Mouse (Mus musculus) E14TG2a.4 (cell line): ENCODE results near the gene Zfp866.

Experiments
- H3K27me3 ChIP-seq: 2 replicates; pipeline ENCODE4 v1.6.1; 2014; ENCODE audit warnings: low read length, control low read depth; ENCODE audit not compliant: insufficient read depth
- H3K36me3 ChIP-seq: 2 replicates; pipeline ENCODE4 v1.6.1; 2014; ENCODE audit warnings: low read length, control low read depth; ENCODE audit not compliant: insufficient read depth
- H3K4me1 ChIP-seq: replicated peaks from 2 replicates; pipeline ENCODE4 v1.6.1; 2014; ENCODE audit warnings: low read depth, low read length, control low read depth
- H3K4me3 ChIP-seq: replicated peaks from 2 replicates; pipeline ENCODE4 v1.5.1; 2014; ENCODE audit warnings: mild to moderate bottlenecking, low read length
- H3K9me3 ChIP-seq: 2 replicates; pipeline ENCODE4 v1.6.1; 2014; ENCODE audit warnings: low read length, control low read depth
- CTCF ChIP-seq: conservative IDR thresholded peaks from 2 replicates; pipeline ENCODE4 v1.5.1; 2014; ENCODE audit warnings: low read length
- NANOG ChIP-seq: IDR thresholded peaks from 2 replicates; pipeline ENCODE4 v1.6.1; 2014; ENCODE audit warnings: borderline replicate concordance, low read length, mixed read lengths
- POU5F1 ChIP-seq: IDR thresholded peaks from 2 replicates; pipeline ENCODE4 v1.6.1; 2014; ENCODE audit warnings: low read length, borderline replicate concordance

The Zfp866 gene

GRCm38 (mm10) chr8:69772106-69772505 is 18.9 kb downstream of the Zfp866 start:
- no peak for TF ChIP-seq CTCF
- TF ChIP-seq POU5F1 = no peak
- TF ChIP-seq NANOG = no peak
- Histone ChIP-seq H3K36me3 (peaks cover 47% of the 10 kb centered on the region), H3K4me1 (peaks cover 39% of the 10 kb centered on the region), H3K4me3 (no peak overlapping the region), H3K27me3 (no peaks in the 10 kb centered on the region), H3K9me3 (no peaks in the 10 kb centered on the region)

GRCm38 (mm10) chr8:69771221-69771620 is 19.8 kb downstream of the Zfp866 start:
- H3K27me3 ChIP-seq = no peaks in the 10 kb centered on the region
- H3K36me3 ChIP-seq = peaks cover 54% of the 10 kb centered on the region
- H3K4me1 ChIP-seq = peaks cover 34% of the 10 kb centered on the region
- no peaks in the 10 kb centered on the region for H3K9me3 ChIP-seq
- H3K4me3 ChIP-seq = no peak overlapping the region
- TF ChIP-seq POU5F1 (no peak), CTCF (no peak), NANOG (no peak)

- Histone ChIP-seq H3K4me1 (peaks cover 64% of the 10 kb centered on the region), H3K9me3 (no peaks in the 10 kb centered on the region), H3K27me3 (no peaks in the 10 kb centered on the region), H3K4me3 (no peak overlapping the region), H3K36me3 (peaks cover 69% of the 10 kb centered on the region)
- TF ChIP-seq NANOG = peak; percentile 89
- no peak for TF ChIP-seq CTCF
Measured at GRCm38 (mm10) chr8:69761814-69762445, 29.0 kb downstream of the Zfp866 start.

GRCm38 (mm10) chr8:69758316-69758715 is 32.7 kb downstream of the Zfp866 start:
- peaks cover 60% of the 10 kb centered on the region for H3K4me1 ChIP-seq
- peaks cover 39% of the 10 kb centered on the region for H3K36me3 ChIP-seq
- H3K4me3 ChIP-seq = no peak overlapping the region
- H3K27me3 ChIP-seq = no peaks in the 10 kb centered on the region
- no peaks in the 10 kb centered on the region for H3K9me3 ChIP-seq
- no peak for TF ChIP-seq CTCF
- TF ChIP-seq NANOG = no peak
- TF ChIP-seq POU5F1 = no peak

GRCm38 (mm10) chr8:69752437-69752836 is 38.5 kb downstream of the Zfp866 start:
- no peaks in the 10 kb centered on the region for H3K9me3 ChIP-seq
- peaks cover 4% of the 10 kb centered on the region; the same call in 1 of the 2 replicates for H3K36me3 ChIP-seq
- TF ChIP-seq POU5F1 (no peak), NANOG (no peak), CTCF (no peak)
- no peaks in the 10 kb centered on the region for H3K27me3 ChIP-seq
- H3K4me1 ChIP-seq = peaks cover 26% of the 10 kb centered on the region
- no peak overlapping the region for H3K4me3 ChIP-seq

- Histone ChIP-seq H3K9me3 (no peaks in the 10 kb centered on the region), H3K27me3 (no peaks in the 10 kb centered on the region), H3K36me3 (no peaks in the 10 kb centered on the region), H3K4me1 (peaks cover 17% of the 10 kb centered on the region), H3K4me3 (peak within 1 kb of the TSS; percentile 90)
- TF ChIP-seq NANOG = no peak
- no peak for TF ChIP-seq POU5F1
- TF ChIP-seq CTCF = no peak
Measured at GRCm38 (mm10) chr8:69749544-69750454, 41.2 kb downstream of the Zfp866 start, which contains the start of gene Zfp963. Zfp963 (minus strand) TSS chr8:69749970.

- TF ChIP-seq CTCF (no peak), NANOG (no peak), POU5F1 (no peak)
Measured at GRCm38 (mm10) chr8:69741231-69741630, 49.7 kb downstream of the Zfp866 start.

GRCm38 (mm10) chr8:69740763-69741162 is 50.2 kb downstream of the Zfp866 start:
- no peak overlapping the region for H3K4me3 ChIP-seq
- H3K9me3 ChIP-seq = no peaks in the 10 kb centered on the region
- no peaks in the 10 kb centered on the region for H3K4me1 ChIP-seq
- no peaks in the 10 kb centered on the region for H3K27me3 ChIP-seq
- H3K36me3 ChIP-seq = no peaks in the 10 kb centered on the region
- TF ChIP-seq NANOG = no peak
- no peak for TF ChIP-seq CTCF
- no peak for TF ChIP-seq POU5F1

More at GRCm38 (mm10) chr8:69741231-69741630, 49.7 kb downstream of the Zfp866 start:
- H3K4me1 ChIP-seq = no peaks in the 10 kb centered on the region
- H3K27me3 ChIP-seq = no peaks in the 10 kb centered on the region
- no peaks in the 10 kb centered on the region for H3K9me3 ChIP-seq
- no peak overlapping the region for H3K4me3 ChIP-seq
- no peaks in the 10 kb centered on the region for H3K36me3 ChIP-seq
